Mouse (Mus musculus) limb, embryonic 14.5 days (tissue): ENCODE data around the gene Pole4. TPM values are rescaled to one million over a fixed set of nuclear protein-coding genes. Genes with fewer than 3 reads are reported as not detected.
"Not testable (repeated sequence)": the region's sequence is repeated elsewhere in the genome, so short reads cannot be mapped to it uniquely, and the experiment has no call there.

ENCODE experiments used
- ATAC-seq: fragments of 200-750 bp; cut with Nextera tagmentation; 2 replicates; pipeline ENCODE4 v1.8.0; 2017; ENCODE audit warnings: low read depth, moderate number of reproducible peaks, moderate TSS enrichment; ENCODE audit not compliant: low FRiP score
- DNase-seq: peaks from one replicate; pipeline ENCODE4 v3.0.0-alpha.2; 2015; ENCODE audit warnings: low spot score
- H3K27ac ChIP-seq: fragments of 300-500 bp; sonication (generic); replicated peaks from 2 replicates; pipeline ENCODE4 v1.5.1; 2014; ENCODE audit warnings: low read depth, mild to moderate bottlenecking, low read length, moderate library complexity, mixed read lengths
- H3K27me3 ChIP-seq: fragments of 300-500 bp; sonication (generic); 2 replicates; pipeline ENCODE4 v1.6.1; 2014; ENCODE audit warnings: low read length, mixed read lengths; ENCODE audit not compliant: control insufficient read depth, insufficient read depth
- H3K36me3 ChIP-seq: fragments of 300-500 bp; sonication (generic); 2 replicates; pipeline ENCODE4 v1.6.1; 2014; ENCODE audit warnings: mild to moderate bottlenecking, low read length, moderate library complexity, mixed read lengths; ENCODE audit not compliant: control insufficient read depth, insufficient read depth
- H3K4me1 ChIP-seq: fragments of 300-500 bp; sonication (generic); 2 replicates; pipeline ENCODE4 v1.6.1; 2014; ENCODE audit warnings: antibody characterized with exemption, low read length, mixed read lengths; ENCODE audit not compliant: control insufficient read depth, insufficient read depth
- H3K4me2 ChIP-seq: fragments of 300-500 bp; sonication (generic); replicated peaks from 2 replicates; pipeline ENCODE4 v1.6.1; 2014; ENCODE audit warnings: low read depth, mild to moderate bottlenecking, low read length, moderate library complexity; ENCODE audit not compliant: severe bottlenecking
- H3K4me3 ChIP-seq: fragments of 300-500 bp; sonication (generic); replicated peaks from 2 replicates; pipeline ENCODE4 v1.5.1; 2014; ENCODE audit warnings: low read length
- H3K9ac ChIP-seq: fragments of 300-500 bp; sonication (generic); 2 replicates; pipeline ENCODE4 v1.6.1; 2014; ENCODE audit warnings: mild to moderate bottlenecking, low read depth, low read length, moderate library complexity; ENCODE audit not compliant: severe bottlenecking
- H3K9me3 ChIP-seq: fragments of 300-500 bp; sonication (generic); 2 replicates; pipeline ENCODE4 v1.6.1; 2016; ENCODE audit warnings: low read length; ENCODE audit not compliant: control insufficient read depth
- POLR2A ChIP-seq: fragments of 200-500 bp; IDR thresholded peaks from 2 replicates; pipeline ENCODE4 v1.8.0; 2012; ENCODE audit warnings: inconsistent platforms, mild to moderate bottlenecking, moderate library complexity, borderline replicate concordance; ENCODE audit not compliant: insufficient read depth, insufficient read length; ENCODE audit errors: extremely low read depth
- WGBS: fragments of 180-500 bp; shearing (Covaris S2); extraction: QIAGEN DNeasy Blood & Tissue Kit; methylation state at CpG from one replicate; pipeline ENCODE4 v1.1.7; 2014; 5-methylcytosine and 5-hydroxymethylcytosine counted together
- polyA plus RNA-seq, 2 experiments: library from polyadenylated mRNA; depleted of rRNA in 1 of 2; stranded (reverse) in 1 of 2; unstranded in 1 of 2; fragments of >200 nt; fragmentation: Nextera tagmentation in 1 of 2; extraction: Ambion mirVana in 1 of 2; gene quantifications; 2 replicates each; pipeline versions ENCODE4 v1.2.1 to v1.2.3; 2012 to 2014

Gene Pole4
- polyA plus RNA-seq, 2 experiments, result 41.8 to 97.2 TPM

DNA sequence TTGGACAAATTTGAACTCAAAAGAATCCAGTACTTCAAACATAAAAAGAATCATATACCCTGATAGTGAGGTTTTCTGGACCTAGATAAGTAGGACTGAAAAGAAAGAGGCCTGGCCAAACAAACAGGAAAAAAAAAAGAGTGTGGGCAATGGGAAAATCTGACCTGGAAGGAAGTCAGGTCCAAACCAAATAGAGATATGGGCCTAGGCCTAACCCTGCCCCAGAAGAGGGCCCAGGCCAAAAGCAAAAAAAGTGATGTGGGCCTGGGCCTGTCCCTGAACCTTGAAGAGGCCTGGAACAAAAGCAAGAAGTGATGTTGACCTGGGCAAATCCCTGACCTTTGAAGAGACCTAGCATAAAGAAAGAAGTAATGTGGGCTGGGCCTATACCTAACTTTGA lies 21.0 kb downstream of the Pole4 start:
- Histone ChIP-seq H3K9ac (no peak overlapping the region), H3K4me3 (no peak overlapping the region), H3K27me3 (no peaks in the 10 kb centered on the region), H3K4me1 (no peaks in the 10 kb centered on the region), H3K4me2 (no peak overlapping the region), H3K27ac (no peak overlapping the region), H3K9me3 (no peaks in the 10 kb centered on the region), H3K36me3 (no peaks in the 10 kb centered on the region)
- DNase-seq (no peak), ATAC-seq (no peak)
- TF ChIP-seq POLR2A, result no peak

DNA sequence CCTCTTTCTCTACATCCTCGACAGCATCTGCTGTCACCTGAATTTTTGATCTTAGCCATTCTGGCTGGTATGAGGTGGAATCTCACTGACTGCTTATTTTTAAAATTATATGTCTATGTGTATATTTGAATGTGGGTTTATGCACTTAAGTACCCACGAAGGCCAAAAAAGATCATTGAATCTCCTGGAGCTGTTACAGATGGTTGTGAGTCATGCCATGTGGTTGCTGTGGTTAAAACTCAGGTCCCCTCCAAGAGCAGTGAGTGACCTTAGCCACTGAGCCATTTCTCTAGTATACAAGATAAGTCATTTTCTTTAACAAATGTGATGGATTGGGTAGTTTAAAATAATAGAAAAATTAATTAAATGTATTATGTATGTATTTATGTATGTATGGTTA lies 25.9 kb downstream of the Pole4 start:
- H3K9me3 ChIP-seq, ATAC-seq, H3K4me2 ChIP-seq, H3K9ac ChIP-seq, H3K27ac ChIP-seq, DNase-seq, H3K4me3 ChIP-seq, H3K4me1 ChIP-seq, H3K36me3 ChIP-seq, H3K27me3 ChIP-seq: not testable (repeated sequence)
- 88% methylated on average over 2 of the region's 2 CpGs for WGBS

DNA sequence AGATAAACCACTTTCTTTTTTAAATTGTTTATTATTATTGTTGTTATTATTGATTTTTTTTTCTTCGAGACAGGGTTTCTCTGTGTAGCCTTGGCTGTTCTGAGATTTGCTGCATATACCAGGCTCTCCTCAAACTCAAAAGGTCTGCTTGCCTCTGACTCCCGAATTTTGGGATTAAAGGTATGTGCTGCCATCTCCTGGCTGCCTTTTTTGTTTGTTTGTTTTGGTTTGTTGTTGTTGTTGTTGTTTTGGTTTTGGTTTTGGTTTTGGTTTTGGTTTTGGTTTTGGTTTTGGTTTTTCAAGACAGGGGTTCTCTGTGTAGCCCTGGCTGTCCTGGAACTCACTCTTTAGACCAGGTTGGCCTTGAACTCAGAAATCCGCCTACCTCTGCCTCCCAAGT lies 27.5 kb downstream of the Pole4 start:
- not testable (repeated sequence) for H3K36me3 ChIP-seq, H3K9ac ChIP-seq, H3K27ac ChIP-seq, H3K4me3 ChIP-seq, H3K4me2 ChIP-seq, H3K4me1 ChIP-seq, DNase-seq, H3K27me3 ChIP-seq, ATAC-seq, H3K9me3 ChIP-seq
- 75% methylated on average over 3 of the region's 3 CpGs for whole genome bisulfite sequencing

DNA sequence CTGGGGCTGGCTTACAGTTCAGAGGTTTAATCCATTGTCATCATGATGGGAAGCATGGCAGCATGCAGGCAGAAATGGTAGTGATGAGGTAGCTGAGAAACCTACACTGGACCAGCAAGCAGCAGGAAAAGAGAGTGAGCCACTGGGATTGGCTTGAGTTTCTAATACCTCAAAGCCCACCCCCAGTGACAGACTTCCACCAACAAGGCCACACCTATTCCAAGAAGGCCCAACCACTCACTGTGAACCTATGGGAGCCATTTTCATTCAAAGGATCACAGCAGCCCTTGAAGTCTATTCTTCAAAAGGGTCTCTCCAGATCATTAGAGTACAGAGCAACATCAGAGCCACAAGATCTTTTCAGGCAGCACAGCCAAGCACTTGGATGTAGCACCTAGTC lies 38.7 kb downstream of the Pole4 start:
- ATAC-seq (no peak), DNase-seq (no peak)
- Histone ChIP-seq H3K4me1 (no peaks in the 10 kb centered on the region), H3K27ac (no peak overlapping the region), H3K9ac (no peak overlapping the region), H3K4me2 (no peak overlapping the region), H3K27me3 (no peaks in the 10 kb centered on the region), H3K9me3 (peaks cover 4% of the 10 kb centered on the region; the same call in 1 of the 2 replicates), H3K36me3 (no peaks in the 10 kb centered on the region), H3K4me3 (no peak overlapping the region)
- TF ChIP-seq POLR2A, result no peak

DNA sequence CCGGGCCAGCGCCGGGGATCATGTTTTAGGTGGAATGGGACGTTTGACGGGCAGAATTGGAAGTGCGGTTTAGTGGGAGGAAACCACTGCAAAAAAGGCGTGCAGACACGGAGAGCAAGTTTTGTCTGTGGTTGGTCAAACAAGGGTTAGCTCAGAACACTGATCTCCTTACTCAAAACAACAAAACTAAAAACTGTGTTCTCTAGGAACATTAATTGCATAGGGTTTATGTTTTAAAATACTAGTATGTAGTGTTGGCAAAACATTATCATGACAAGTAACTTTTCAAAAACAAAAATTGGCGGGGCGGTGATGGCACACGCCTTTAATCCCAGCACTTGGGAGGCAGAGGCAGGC lies 52.0 kb downstream of the Pole4 start:
- H3K9me3 ChIP-seq, result no peaks in the 10 kb centered on the region
- H3K27ac ChIP-seq, result peak overlapping the region; percentile 92
- DNase-seq, result no peak
- H3K36me3 ChIP-seq, result peaks cover 7% of the 10 kb centered on the region; the same call in 1 of the 2 replicates
- peak overlapping the region; percentile 82 for H3K9ac ChIP-seq
- H3K4me2 ChIP-seq, result peak overlapping the region; percentile 69
- no peaks in the 10 kb centered on the region for H3K27me3 ChIP-seq
- ATAC-seq, result no peak; the same call in 1 of the 2 replicates
- H3K4me3 ChIP-seq, result peak overlapping the region; percentile 69
- WGBS, result 40% methylated on average over 11 of the region's 11 CpGs
- 0 out of 2 replicates have a peak, but pooled peaks cover 4% of the 10 kb centered on the region for H3K4me1 ChIP-seq
- no peak for TF ChIP-seq POLR2A

DNA sequence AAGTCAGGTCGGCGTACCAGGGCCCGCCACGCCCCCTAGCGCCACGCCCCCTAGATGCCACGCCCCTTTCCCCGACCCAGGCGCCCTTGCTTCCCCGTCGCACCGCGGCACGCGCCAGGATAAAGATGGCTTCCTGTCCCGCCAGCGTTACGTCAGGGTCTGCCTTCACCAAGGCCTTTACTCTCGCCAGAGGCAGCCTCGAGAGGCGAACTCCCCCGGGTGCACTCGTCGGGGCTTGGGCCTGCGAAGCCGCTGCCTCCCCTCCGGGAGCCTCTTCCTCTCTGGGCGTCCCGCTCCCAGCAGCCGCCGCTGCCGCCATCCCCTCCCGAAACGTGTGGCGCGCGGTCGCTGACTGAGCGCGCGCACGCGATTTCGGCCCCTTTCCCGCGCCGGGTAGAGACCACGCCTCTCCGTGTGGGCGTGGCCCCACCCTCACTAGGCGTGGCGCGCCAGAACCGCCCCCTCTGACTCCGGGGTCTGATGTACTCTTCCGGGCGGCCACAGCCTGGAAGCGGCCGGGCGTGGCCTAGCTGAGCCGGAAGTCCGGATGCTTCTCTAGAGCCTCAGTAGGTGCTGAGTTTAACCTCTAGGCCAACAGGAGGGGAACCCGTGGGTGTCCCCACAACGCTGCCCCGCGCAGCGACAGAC lies 52.5 kb downstream of the Pole4 start:
- Histone ChIP-seq H3K27me3 (no peaks in the 10 kb centered on the region), H3K9me3 (no peaks in the 10 kb centered on the region), H3K9ac (peak overlapping the region; percentile 82), H3K4me3 (peak overlapping the region; percentile 69), H3K4me1 (0 out of 2 replicates have a peak, but pooled peaks cover 4% of the 10 kb centered on the region), H3K27ac (peak overlapping the region; percentile 92), H3K36me3 (peaks cover 12% of the 10 kb centered on the region), H3K4me2 (peak overlapping the region; percentile 69)
- DNase-seq, result peak; percentile 96
- peak; percentile 52; the same call in 1 of the 2 replicates for TF ChIP-seq POLR2A
- WGBS, result under 1% methylated on average over 67 of the region's 67 CpGs
- peak; percentile 100 for ATAC-seq
